Mouse (Mus musculus) frontal cortex, postnatal 14 days (tissue): ENCODE measurements around the gene Snap91.

Experiments used
- DNase-seq, 2 experiments: peaks; one replicate each; pipeline ENCODE4 v3.0.0; 2022; ENCODE audit warnings: low spot score in 2 of 2

Snap91 gene

GRCm38 (mm10) chr9:86814340-86814739 lies 66.1 kb downstream of the Snap91 start:
- no peak for DNase-seq

GRCm38 (mm10) chr9:86813327-86813726 lies 67.1 kb downstream of the Snap91 start:
- no peak for DNase-seq

- DNase-seq = no peak
These were observed 69.7 kb downstream of the Snap91 start for GRCm38 (mm10) chr9:86810696-86811232.

- DNase-seq = no peak
These were observed 70.2 kb downstream of the Snap91 start for GRCm38 (mm10) chr9:86810213-86810612.

GRCm38 (mm10) chr9:86800600-86801163 lies 79.8 kb downstream of the Snap91 start:
- DNase-seq = no peak

GRCm38 (mm10) chr9:86799099-86799498 lies 81.4 kb downstream of the Snap91 start:
- DNase-seq = no peak

GRCm38 (mm10) chr9:86798686-86799085 lies 81.8 kb downstream of the Snap91 start:
- no peak for DNase-seq

- no peak for DNase-seq
These were observed 82.3 kb downstream of the Snap91 start for GRCm38 (mm10) chr9:86798129-86798528.

GRCm38 (mm10) chr9:86797553-86797952 lies 82.9 kb downstream of the Snap91 start:
- no peak for DNase-seq

- DNase-seq = peak in 1 of 2 experiments; percentile 7
These were observed 85.2 kb downstream of the Snap91 start for GRCm38 (mm10) chr9:86795236-86795635.

GRCm38 (mm10) chr9:86791927-86792326 lies 88.5 kb downstream of the Snap91 start:
- DNase-seq = peak in 1 of 2 experiments; percentile 2

GRCm38 (mm10) chr9:86789186-86789585 lies 91.3 kb downstream of the Snap91 start:
- peak in 1 of 2 experiments; percentile 4 for DNase-seq

GRCm38 (mm10) chr9:86782836-86783235 lies 97.6 kb downstream of the Snap91 start:
- peak in 1 of 2 experiments; percentile 3 for DNase-seq

GRCm38 (mm10) chr9:86781426-86781825 lies 99.0 kb downstream of the Snap91 start:
- no peak for DNase-seq

- no peak for DNase-seq
These were observed 102.2 kb downstream of the Snap91 start for GRCm38 (mm10) chr9:86778212-86778611.

- DNase-seq = peak in 1 of 2 experiments; percentile 2
These were observed 103.1 kb downstream of the Snap91 start for GRCm38 (mm10) chr9:86777309-86777708.

GRCm38 (mm10) chr9:86775374-86775773 lies 105.1 kb downstream of the Snap91 start:
- DNase-seq = peak in 1 of 2 experiments; percentile 3

- DNase-seq = peak in 1 of 2 experiments; percentile 2
These were observed 106.5 kb downstream of the Snap91 start for GRCm38 (mm10) chr9:86773996-86774395.

GRCm38 (mm10) chr9:86772897-86773296 lies 107.6 kb downstream of the Snap91 start:
- no peak for DNase-seq

- peak in 1 of 2 experiments; percentile 1 for DNase-seq
These were observed 113.5 kb downstream of the Snap91 start for GRCm38 (mm10) chr9:86766991-86767390.

GRCm38 (mm10) chr9:86764002-86764401 lies 116.5 kb downstream of the Snap91 start:
- no peak for DNase-seq

- DNase-seq = no peak
These were observed 117.7 kb downstream of the Snap91 start for GRCm38 (mm10) chr9:86762477-86763376.
